Mouse (Mus musculus) cerebellum, adult 18-20 months (tissue): ENCODE data around the gene Polr2c.
"Not testable (repeated sequence)": the region's sequence is repeated elsewhere in the genome, so short reads cannot be mapped to it uniquely, and the experiment has no call there.

Experiments used
- DNase-seq, 2 experiments: peaks; one replicate each; pipeline ENCODE4 v3.0.0; 2021

Polr2c gene

GRCm38 (mm10) chr8:94857346-94858173, at the start of gene Polr2c:
Gene Polr2c, plus strand, starts transcription at chr8:94857450.
- DNase-seq = peak; percentile 89 to 96

GRCm38 (mm10) chr8:94807506-94807905, 49.7 kb upstream of the Polr2c start:
- no peak for DNase-seq

- DNase-seq = no peak
Measured at GRCm38 (mm10) chr8:94808372-94808771, 48.9 kb upstream of the Polr2c start.

- DNase-seq = no peak
Measured at GRCm38 (mm10) chr8:94810153-94810552, 47.1 kb upstream of the Polr2c start, which contains the start of gene Ccl17. Gene Ccl17, plus strand, starts transcription at chr8:94810453.

- no peak for DNase-seq
Measured at GRCm38 (mm10) chr8:94810855-94811254, 46.4 kb upstream of the Polr2c start.

- no peak for DNase-seq
Measured at GRCm38 (mm10) chr8:94811654-94812053, 45.6 kb upstream of the Polr2c start.

GRCm38 (mm10) chr8:94812645-94813098, 44.6 kb upstream of the Polr2c start:
- peak; percentile 84 to 92 for DNase-seq

- DNase-seq = peak in 1 of 2 experiments; percentile 55
Measured at GRCm38 (mm10) chr8:94814556-94814955, 42.7 kb upstream of the Polr2c start.

GRCm38 (mm10) chr8:94817933-94818332, 39.3 kb upstream of the Polr2c start:
- no peak for DNase-seq

GRCm38 (mm10) chr8:94819671-94820179, 37.5 kb upstream of the Polr2c start:
- DNase-seq = no peak

- DNase-seq = no peak
Measured at GRCm38 (mm10) chr8:94820553-94820952, 36.7 kb upstream of the Polr2c start.

GRCm38 (mm10) chr8:94821381-94821780, 35.9 kb upstream of the Polr2c start:
- no peak for DNase-seq

- peak; percentile 50 to 56 for DNase-seq
Measured at GRCm38 (mm10) chr8:94822637-94823560, 34.4 kb upstream of the Polr2c start.

- no peak for DNase-seq
Measured at GRCm38 (mm10) chr8:94825170-94825569, 32.1 kb upstream of the Polr2c start.

- DNase-seq = no peak
Measured at GRCm38 (mm10) chr8:94826210-94826609, 31.0 kb upstream of the Polr2c start.

GRCm38 (mm10) chr8:94828284-94828683, 29.0 kb upstream of the Polr2c start:
- no peak for DNase-seq

GRCm38 (mm10) chr8:94833901-94834405, 23.3 kb upstream of the Polr2c start:
- DNase-seq = not testable (repeated sequence)

GRCm38 (mm10) chr8:94835751-94836150, 21.5 kb upstream of the Polr2c start:
- not testable (repeated sequence) for DNase-seq

- no peak for DNase-seq
Measured at GRCm38 (mm10) chr8:94836456-94837240, 20.6 kb upstream of the Polr2c start.

GRCm38 (mm10) chr8:94837662-94838574, 19.3 kb upstream of the Polr2c start, which contains the start of the genes Coq9 and Ciapin1:
Gene Coq9, plus strand, starts transcription at chr8:94838321.
Gene Ciapin1, minus strand, starts transcription at chr8:94838358.
- DNase-seq = peak; percentile 95 to 96

GRCm38 (mm10) chr8:94838600-94838999, 18.6 kb upstream of the Polr2c start:
- DNase-seq = peak; percentile 78 to 87
